In genomic region chr12:59219325-59220225, GRCm38 (mm10) we compare ENCODE assay signal across 8 mouse cellular contexts. TPM values are rescaled to one million over a fixed set of nuclear protein-coding genes. Genes with fewer than 3 reads are reported as not detected.
DNase-seq lines count a peak whose midpoint lies in the region; ATAC-seq lines count a peak whose summit lies in the region.

Gene Fbxo33 (minus strand): TSS chr12:59219725.

- peak; percentile 76 for ATAC-seq in megakaryocyte progenitor cell, adult 5-6 weeks (replicated peaks; ENCODE audit: poor library complexity)

- peak; percentile 97 for DNase-seq in adipocyte (ENCODE audit: low spot score)
- peak; percentile 97 for DNase-seq in embryo, embryonic 10 days (ENCODE audit: low spot score)
- DNase-seq in gastrocnemius, postnatal 10 days, result peak; percentile 98
- peak; percentile 99 for DNase-seq in induced T-regulatory cell, adult 2 months (ENCODE audit: low read depth)
- DNase-seq in left cerebral cortex, adult 9 months (ENCODE audit: low spot score in 2 of 2), result peak; percentile 90 to 96
- peak; percentile 97 for DNase-seq in right cerebral cortex, postnatal 14 days
- peak; percentile 94 to 97 for DNase-seq in urinary bladder, postnatal 36 days (ENCODE audit: low spot score in 2 of 2)

RNA-seq across cellular contexts. Expression of gene Fbxo33, which starts in this region (rescaled TPM):
- total RNA-seq in gastrocnemius, postnatal 10 days (2021), result 1 to 10 TPM; 4.1 to 7.4 TPM
- total RNA-seq in megakaryocyte progenitor cell, adult 5-6 weeks (2015), result 40.7 and 63.0 TPM in 2 replicates
- total RNA-seq in megakaryocyte progenitor cell, adult 5-6 weeks (2017), result 33.6 and 36.0 TPM in 2 replicates

Comparison
In these comparisons a context has a peak if more than half of its experiments do, and no peak if none do; other contexts are left out.
1. Peak in every context shown above with its lines: DNase-seq and ATAC-seq.
2. RNA of gene Fbxo33 (total RNA-seq): 33.6 to 63.0 TPM in megakaryocyte progenitor cell, adult 5-6 weeks; 4.1 to 7.4 TPM in gastrocnemius, postnatal 10 days; every median in the first group is over 4 times any median in the second.